Mouse (Mus musculus): ENCODE results near the gene Hoxc11. TPM values are rescaled to one million over a fixed set of nuclear protein-coding genes. Genes with fewer than 3 reads are reported as not detected.

Hoxc11 gene
- polyA plus RNA-seq, 1 experiment from 2014 or later = not detected

GRCm38 (mm10) chr15:102991782-102992181 lies 37.6 kb downstream of the Hoxc11 start:
- Histone ChIP-seq H3K27me3 (ENCODE audit: control insufficient read depth, insufficient read depth, low read length) (peaks cover 97% of the 10 kb centered on the region), H3K9ac (ENCODE audit: low read depth, low read length) (no peak overlapping the region), H3K36me3 (ENCODE audit: control insufficient read depth, insufficient read depth, low read length) (no peaks in the 10 kb centered on the region), H3K4me2 (no peak overlapping the region), H3K27ac (ENCODE audit: low read depth, low read length) (no peak overlapping the region), H3K4me1 (ENCODE audit: control insufficient read depth, insufficient read depth, low read length) (no peaks in the 10 kb centered on the region), H3K9me3 (replicated peaks; ENCODE audit: control insufficient read depth, low read length) (no peaks in the 10 kb centered on the region), H3K4me3 (ENCODE audit: low read depth, low read length) (no peak overlapping the region)
- WGBS (ENCODE audit: insufficient replicate concordance) = 3% methylated on average over 7 of the region's 7 CpGs
- ATAC-seq (replicated peaks; ENCODE audit: insufficient number of reproducible peaks, low FRiP score, low TSS enrichment) = no peak

- WGBS (ENCODE audit: insufficient replicate concordance) = 2% methylated on average over 11 of the region's 11 CpGs
- H3K4me2 ChIP-seq = no peak overlapping the region
- H3K4me1 ChIP-seq (ENCODE audit: control insufficient read depth, insufficient read depth, low read length) = no peaks in the 10 kb centered on the region
- no peaks in the 10 kb centered on the region for H3K36me3 ChIP-seq (ENCODE audit: control insufficient read depth, insufficient read depth, low read length)
- H3K9me3 ChIP-seq (replicated peaks; ENCODE audit: control insufficient read depth, low read length) = no peaks in the 10 kb centered on the region
- no peak overlapping the region for H3K4me3 ChIP-seq (ENCODE audit: low read depth, low read length)
- no peak overlapping the region for H3K27ac ChIP-seq (ENCODE audit: low read depth, low read length)
- no peak for ATAC-seq (replicated peaks; ENCODE audit: insufficient number of reproducible peaks, low FRiP score, low TSS enrichment)
- H3K27me3 ChIP-seq (ENCODE audit: control insufficient read depth, insufficient read depth, low read length) = peaks cover 96% of the 10 kb centered on the region
- H3K9ac ChIP-seq (ENCODE audit: low read depth, low read length) = no peak overlapping the region
Observed at GRCm38 (mm10) chr15:102992206-102992605, 38.0 kb downstream of the Hoxc11 start.

GRCm38 (mm10) chr15:102992863-102993262 lies 38.6 kb downstream of the Hoxc11 start:
- no peak for ATAC-seq (replicated peaks; ENCODE audit: insufficient number of reproducible peaks, low FRiP score, low TSS enrichment)
- 1% methylated on average over 3 of the region's 3 CpGs for WGBS (ENCODE audit: insufficient replicate concordance)
- no peak overlapping the region for H3K4me2 ChIP-seq
- H3K4me1 ChIP-seq (ENCODE audit: control insufficient read depth, insufficient read depth, low read length) = no peaks in the 10 kb centered on the region
- H3K27me3 ChIP-seq (ENCODE audit: control insufficient read depth, insufficient read depth, low read length) = peaks cover 96% of the 10 kb centered on the region
- no peak overlapping the region for H3K9ac ChIP-seq (ENCODE audit: low read depth, low read length)
- H3K27ac ChIP-seq (ENCODE audit: low read depth, low read length) = no peak overlapping the region
- no peaks in the 10 kb centered on the region for H3K36me3 ChIP-seq (ENCODE audit: control insufficient read depth, insufficient read depth, low read length)
- H3K9me3 ChIP-seq (replicated peaks; ENCODE audit: control insufficient read depth, low read length) = no peaks in the 10 kb centered on the region
- H3K4me3 ChIP-seq (ENCODE audit: low read depth, low read length) = no peak overlapping the region

GRCm38 (mm10) chr15:102996548-102996947 lies 42.3 kb downstream of the Hoxc11 start:
- no peak for ATAC-seq (replicated peaks; ENCODE audit: insufficient number of reproducible peaks, low FRiP score, low TSS enrichment)
- Histone ChIP-seq H3K27ac (ENCODE audit: low read depth, low read length) (no peak overlapping the region), H3K9me3 (replicated peaks; ENCODE audit: control insufficient read depth, low read length) (no peaks in the 10 kb centered on the region), H3K27me3 (ENCODE audit: control insufficient read depth, insufficient read depth, low read length) (peaks cover 97% of the 10 kb centered on the region), H3K36me3 (ENCODE audit: control insufficient read depth, insufficient read depth, low read length) (no peaks in the 10 kb centered on the region), H3K4me1 (ENCODE audit: control insufficient read depth, insufficient read depth, low read length) (peaks cover 19% of the 10 kb centered on the region; the same call in 1 of the 2 replicates), H3K4me2 (no peak overlapping the region), H3K4me3 (ENCODE audit: low read depth, low read length) (no peak overlapping the region), H3K9ac (ENCODE audit: low read depth, low read length) (no peak overlapping the region)
- 4% methylated on average over 9 of the region's 9 CpGs for WGBS (ENCODE audit: insufficient replicate concordance)

- no peak for ATAC-seq (replicated peaks; ENCODE audit: insufficient number of reproducible peaks, low FRiP score, low TSS enrichment)
- Histone ChIP-seq H3K36me3 (ENCODE audit: control insufficient read depth, insufficient read depth, low read length) (no peaks in the 10 kb centered on the region), H3K4me3 (ENCODE audit: low read depth, low read length) (no peak overlapping the region), H3K27ac (ENCODE audit: low read depth, low read length) (no peak overlapping the region), H3K4me2 (no peak overlapping the region), H3K4me1 (ENCODE audit: control insufficient read depth, insufficient read depth, low read length) (peaks cover 19% of the 10 kb centered on the region; the same call in 1 of the 2 replicates), H3K9ac (ENCODE audit: low read depth, low read length) (no peak overlapping the region), H3K27me3 (ENCODE audit: control insufficient read depth, insufficient read depth, low read length) (peaks cover 97% of the 10 kb centered on the region), H3K9me3 (replicated peaks; ENCODE audit: control insufficient read depth, low read length) (no peaks in the 10 kb centered on the region)
- 1% methylated on average over 3 of the region's 3 CpGs for WGBS (ENCODE audit: insufficient replicate concordance)
Observed at GRCm38 (mm10) chr15:102997431-102997830, 43.2 kb downstream of the Hoxc11 start.

GRCm38 (mm10) chr15:102997939-102998355 lies 43.7 kb downstream of the Hoxc11 start, which contains the start of gene Hoxc6:
Gene Hoxc6, plus strand, starts transcription at chr15:102998257.
- no peak within 1 kb of the TSS for H3K27ac ChIP-seq (ENCODE audit: low read depth, low read length)
- peaks cover 97% of the 10 kb centered on the region for H3K27me3 ChIP-seq (ENCODE audit: control insufficient read depth, insufficient read depth, low read length)
- peaks cover 19% of the 10 kb centered on the region; the same call in 1 of the 2 replicates for H3K4me1 ChIP-seq (ENCODE audit: control insufficient read depth, insufficient read depth, low read length)
- H3K36me3 ChIP-seq (ENCODE audit: control insufficient read depth, insufficient read depth, low read length) = no peaks in the 10 kb centered on the region
- no peaks in the 10 kb centered on the region for H3K9me3 ChIP-seq (replicated peaks; ENCODE audit: control insufficient read depth, low read length)
- no peak within 1 kb of the TSS for H3K9ac ChIP-seq (ENCODE audit: low read depth, low read length)
- ATAC-seq (replicated peaks; ENCODE audit: insufficient number of reproducible peaks, low FRiP score, low TSS enrichment) = no peak
- WGBS (ENCODE audit: insufficient replicate concordance) = 3% methylated on average over 19 of the region's 19 CpGs
- H3K4me3 ChIP-seq (ENCODE audit: low read depth, low read length) = peak within 1 kb of the TSS; percentile 55
- H3K4me2 ChIP-seq = peak within 1 kb of the TSS; percentile 89

- no peaks in the 10 kb centered on the region for H3K36me3 ChIP-seq (ENCODE audit: control insufficient read depth, insufficient read depth, low read length)
- H3K9ac ChIP-seq (ENCODE audit: low read depth, low read length) = no peak overlapping the region
- H3K4me1 ChIP-seq (ENCODE audit: control insufficient read depth, insufficient read depth, low read length) = peaks cover 19% of the 10 kb centered on the region; the same call in 1 of the 2 replicates
- ATAC-seq (replicated peaks; ENCODE audit: insufficient number of reproducible peaks, low FRiP score, low TSS enrichment) = no peak
- peak overlapping the region; percentile 55 for H3K4me3 ChIP-seq (ENCODE audit: low read depth, low read length)
- under 1% methylated on average over 19 of the region's 19 CpGs for WGBS (ENCODE audit: insufficient replicate concordance)
- H3K27ac ChIP-seq (ENCODE audit: low read depth, low read length) = no peak overlapping the region
- H3K4me2 ChIP-seq = peak overlapping the region; percentile 89
- peaks cover 98% of the 10 kb centered on the region for H3K27me3 ChIP-seq (ENCODE audit: control insufficient read depth, insufficient read depth, low read length)
- no peaks in the 10 kb centered on the region for H3K9me3 ChIP-seq (replicated peaks; ENCODE audit: control insufficient read depth, low read length)
Observed at GRCm38 (mm10) chr15:102998608-102999182, 44.5 kb downstream of the Hoxc11 start.

- WGBS (ENCODE audit: insufficient replicate concordance) = 1% methylated on average over 29 of the region's 33 CpGs
- no peaks in the 10 kb centered on the region for H3K9me3 ChIP-seq (replicated peaks; ENCODE audit: control insufficient read depth, low read length)
- peak; percentile 49 for ATAC-seq (replicated peaks; ENCODE audit: insufficient number of reproducible peaks, low FRiP score, low TSS enrichment)
- H3K9ac ChIP-seq (ENCODE audit: low read depth, low read length) = peak overlapping the region; percentile 71
- no peaks in the 10 kb centered on the region for H3K36me3 ChIP-seq (ENCODE audit: control insufficient read depth, insufficient read depth, low read length)
- peak overlapping the region; percentile 89 for H3K4me2 ChIP-seq
- peak overlapping the region; percentile 55 for H3K4me3 ChIP-seq (ENCODE audit: low read depth, low read length)
- peaks cover 19% of the 10 kb centered on the region; the same call in 1 of the 2 replicates for H3K4me1 ChIP-seq (ENCODE audit: control insufficient read depth, insufficient read depth, low read length)
- no peak overlapping the region for H3K27ac ChIP-seq (ENCODE audit: low read depth, low read length)
- peaks cover 98% of the 10 kb centered on the region for H3K27me3 ChIP-seq (ENCODE audit: control insufficient read depth, insufficient read depth, low read length)
Observed at GRCm38 (mm10) chr15:102999183-102999831, 45.1 kb downstream of the Hoxc11 start.
